Mouse (Mus musculus): ENCODE data around the gene Timm8b. TPM values are rescaled to one million over a fixed set of nuclear protein-coding genes. Genes with fewer than 3 reads are reported as not detected.
"Not testable (repeated sequence)": the region's sequence is repeated elsewhere in the genome, so short reads cannot be mapped to it uniquely, and the experiment has no call there.

Gene Timm8b
- polyA plus RNA-seq, 1 experiment from 2014 or later, result 344 TPM

GRCm38 (mm10) chr9:50612115-50612514, 8.4 kb downstream of the Timm8b start:
- no peak overlapping the region for H3K9ac ChIP-seq (replicated peaks)
- 93% methylated on average over 4 of the region's 4 CpGs for WGBS
- H3K27me3 ChIP-seq, result no peaks in the 10 kb centered on the region
- peaks cover 11% of the 10 kb centered on the region for H3K4me1 ChIP-seq
- no peak overlapping the region for H3K4me2 ChIP-seq (replicated peaks)
- ATAC-seq (ENCODE audit: low FRiP score, low read depth), result no peak
- H3K27ac ChIP-seq (replicated peaks), result no peak overlapping the region
- H3K4me3 ChIP-seq, result no peak overlapping the region
- no peaks in the 10 kb centered on the region for H3K9me3 ChIP-seq
- H3K36me3 ChIP-seq, result peaks cover 74% of the 10 kb centered on the region

GRCm38 (mm10) chr9:50616161-50616560, 12.5 kb downstream of the Timm8b start:
- H3K4me3 ChIP-seq, result peak overlapping the region; percentile 100
- peak overlapping the region; percentile 94 for H3K9ac ChIP-seq (replicated peaks)
- no peaks in the 10 kb centered on the region for H3K27me3 ChIP-seq
- no peak for ATAC-seq (ENCODE audit: low FRiP score, low read depth)
- WGBS, result 36% methylated on average over 11 of the region's 11 CpGs
- peaks cover 15% of the 10 kb centered on the region for H3K4me1 ChIP-seq
- no peaks in the 10 kb centered on the region for H3K9me3 ChIP-seq
- H3K4me2 ChIP-seq (replicated peaks), result peak overlapping the region; percentile 83
- peaks cover 40% of the 10 kb centered on the region for H3K36me3 ChIP-seq
- H3K27ac ChIP-seq (replicated peaks), result no peak overlapping the region

GRCm38 (mm10) chr9:50616766-50617603, 13.3 kb downstream of the Timm8b start, which contains the start of the genes Pih1d2 and Nkapd1:
Gene Pih1d2, plus strand, starts transcription at chr9:50617321.
Gene Nkapd1, minus strand, starts transcription at chr9:50617464.
- Histone ChIP-seq H3K9me3 (no peaks in the 10 kb centered on the region), H3K27ac (replicated peaks) (peak within 1 kb of the TSS; percentile 86), H3K4me3 (peak within 1 kb of the TSS; percentile 100), H3K36me3 (peaks cover 33% of the 10 kb centered on the region), H3K4me2 (replicated peaks) (peak within 1 kb of the TSS; percentile 83), H3K27me3 (no peaks in the 10 kb centered on the region), H3K4me1 (peaks cover 15% of the 10 kb centered on the region), H3K9ac (replicated peaks) (peak within 1 kb of the TSS; percentile 94)
- WGBS, result under 1% methylated on average over 74 of the region's 81 CpGs
- ATAC-seq (ENCODE audit: low FRiP score, low read depth), result peak; percentile 95

- Histone ChIP-seq H3K4me2 (replicated peaks) (peak overlapping the region; percentile 83), H3K36me3 (peaks cover 25% of the 10 kb centered on the region), H3K27ac (replicated peaks) (no peak overlapping the region), H3K9me3 (no peaks in the 10 kb centered on the region), H3K9ac (replicated peaks) (no peak overlapping the region), H3K27me3 (no peaks in the 10 kb centered on the region), H3K4me3 (peak overlapping the region; percentile 100), H3K4me1 (peaks cover 15% of the 10 kb centered on the region)
- 65% methylated on average over 9 of the region's 9 CpGs for WGBS
- ATAC-seq (ENCODE audit: low FRiP score, low read depth), result 0 out of 2 replicates have a peak, but pooled peaks have one; percentile 20
Observed at GRCm38 (mm10) chr9:50617794-50618330, 14.2 kb downstream of the Timm8b start.

GRCm38 (mm10) chr9:50630903-50631302, 27.2 kb downstream of the Timm8b start:
- not testable (repeated sequence) for H3K4me3 ChIP-seq

GRCm38 (mm10) chr9:50632016-50632688, 28.4 kb downstream of the Timm8b start:
- WGBS, result 89% methylated on average over 6 of the region's 6 CpGs

More at GRCm38 (mm10) chr9:50630903-50631302, 27.2 kb downstream of the Timm8b start:
- H3K27me3 ChIP-seq; ATAC-seq (ENCODE audit: low FRiP score, low read depth); H3K9me3 ChIP-seq; H3K4me2 ChIP-seq (replicated peaks); H3K4me1 ChIP-seq; H3K9ac ChIP-seq (replicated peaks); H3K27ac ChIP-seq (replicated peaks): not testable (repeated sequence)
- 92% methylated on average over 6 of the region's 8 CpGs for WGBS
- H3K36me3 ChIP-seq, result peaks cover 36% of the 10 kb centered on the region

GRCm38 (mm10) chr9:50633059-50633458, 29.3 kb downstream of the Timm8b start:
- Histone ChIP-seq H3K9ac (replicated peaks) (no peak overlapping the region), H3K36me3 (peaks cover 52% of the 10 kb centered on the region), H3K4me3 (no peak overlapping the region), H3K4me1 (no peaks in the 10 kb centered on the region), H3K27me3 (no peaks in the 10 kb centered on the region), H3K27ac (replicated peaks) (no peak overlapping the region), H3K9me3 (no peaks in the 10 kb centered on the region), H3K4me2 (replicated peaks) (no peak overlapping the region)
- ATAC-seq (ENCODE audit: low FRiP score, low read depth), result no peak
- 67% methylated on average over 2 of the region's 2 CpGs for WGBS

More at GRCm38 (mm10) chr9:50632016-50632688, 28.4 kb downstream of the Timm8b start:
- no peak for ATAC-seq (ENCODE audit: low FRiP score, low read depth)
- no peaks in the 10 kb centered on the region for H3K9me3 ChIP-seq
- no peak overlapping the region for H3K9ac ChIP-seq (replicated peaks)
- no peak overlapping the region for H3K4me2 ChIP-seq (replicated peaks)
- H3K4me1 ChIP-seq, result no peaks in the 10 kb centered on the region
- H3K27me3 ChIP-seq, result no peaks in the 10 kb centered on the region
- H3K27ac ChIP-seq (replicated peaks), result no peak overlapping the region
- peaks cover 46% of the 10 kb centered on the region for H3K36me3 ChIP-seq
- H3K4me3 ChIP-seq, result no peak overlapping the region

- Histone ChIP-seq H3K4me1 (no peaks in the 10 kb centered on the region), H3K4me2 (replicated peaks) (no peak overlapping the region), H3K9me3 (no peaks in the 10 kb centered on the region), H3K4me3 (no peak overlapping the region), H3K27me3 (no peaks in the 10 kb centered on the region), H3K27ac (replicated peaks) (no peak overlapping the region), H3K36me3 (peaks cover 61% of the 10 kb centered on the region), H3K9ac (replicated peaks) (no peak overlapping the region)
- no peak for ATAC-seq (ENCODE audit: low FRiP score, low read depth)
- WGBS, result 96% methylated on average over 11 of the region's 11 CpGs
Observed at GRCm38 (mm10) chr9:50634270-50634669, 30.6 kb downstream of the Timm8b start.

- Histone ChIP-seq H3K27ac (replicated peaks) (no peak overlapping the region), H3K36me3 (peaks cover 89% of the 10 kb centered on the region), H3K9ac (replicated peaks) (no peak overlapping the region), H3K4me2 (replicated peaks) (no peak overlapping the region), H3K9me3 (no peaks in the 10 kb centered on the region), H3K27me3 (no peaks in the 10 kb centered on the region), H3K4me3 (no peak overlapping the region), H3K4me1 (no peaks in the 10 kb centered on the region)
- WGBS, result 84% methylated on average over 10 of the region's 10 CpGs
- ATAC-seq (ENCODE audit: low FRiP score, low read depth), result no peak
Observed at GRCm38 (mm10) chr9:50646826-50647370, 43.2 kb downstream of the Timm8b start.

- 95% methylated on average over 10 of the region's 10 CpGs for WGBS
- Histone ChIP-seq H3K27ac (replicated peaks) (no peak overlapping the region), H3K4me2 (replicated peaks) (no peak overlapping the region), H3K4me3 (no peak overlapping the region), H3K36me3 (peaks cover 93% of the 10 kb centered on the region), H3K9me3 (no peaks in the 10 kb centered on the region), H3K4me1 (no peaks in the 10 kb centered on the region), H3K27me3 (no peaks in the 10 kb centered on the region), H3K9ac (replicated peaks) (no peak overlapping the region)
- no peak for ATAC-seq (ENCODE audit: low FRiP score, low read depth)
Observed at GRCm38 (mm10) chr9:50650503-50650902, 46.8 kb downstream of the Timm8b start.
